Mouse (Mus musculus) erythroblast, embryonic 14.5 days (primary cell): Measurements from ENCODE around the gene Cebpg.

ENCODE experiments used
- GATA1 ChIP-seq: IDR thresholded peaks from 2 replicates; pipeline ENCODE4 v1.6.1; 2012; ENCODE audit warnings: low read length, inconsistent platforms, mixed read lengths
- TAL1 ChIP-seq: IDR thresholded peaks from 3 replicates; pipeline ENCODE4 v1.6.1; 2012; ENCODE audit warnings: low read length, inconsistent platforms, mixed read lengths

- TF ChIP-seq GATA1, result no peak
- TF ChIP-seq TAL1, result no peak
Measured at GRCm38 (mm10) chr7:35099528-35099927, 43.2 kb upstream of the Cebpg start.
